Mouse (Mus musculus) spleen, adult 2 months (tissue): Measurements from ENCODE around the gene Acbd5. TPM values are rescaled to one million over a fixed set of nuclear protein-coding genes. Genes with fewer than 3 reads are reported as not detected.

Experiments used
- DNase-seq, 2 experiments: peaks; one replicate each; pipeline versions ENCODE4 v3.0.0 to v3.0.0-alpha.2; 2012 to 2021; ENCODE audit warnings: low spot score in 2 of 2, low read depth in 1 of 2
- H3K27ac ChIP-seq: fragments of 200-500 bp; 2 replicates; pipeline ENCODE4 v1.5.1; 2012; ENCODE audit warnings: low read length, inconsistent platforms; ENCODE audit not compliant: insufficient read depth
- H3K27me3 ChIP-seq: fragments of 200-500 bp; 2 replicates; pipeline ENCODE4 v1.6.1; 2012; ENCODE audit warnings: mild to moderate bottlenecking, moderate library complexity, low read length, inconsistent platforms; ENCODE audit not compliant: control insufficient read depth, insufficient read depth
- H3K36me3 ChIP-seq: fragments of 200-500 bp; 2 replicates; pipeline ENCODE4 v1.6.1; 2012; ENCODE audit warnings: mild to moderate bottlenecking, low read length, inconsistent platforms; ENCODE audit not compliant: control insufficient read depth, insufficient read depth
- H3K4me1 ChIP-seq: fragments of 200-500 bp; 2 replicates; pipeline ENCODE4 v1.6.1; 2011; ENCODE audit warnings: inconsistent platforms; ENCODE audit not compliant: control insufficient read depth, insufficient read depth, insufficient read length
- H3K4me3 ChIP-seq: fragments of 200-500 bp; 2 replicates; pipeline ENCODE4 v1.5.1; 2011; ENCODE audit warnings: mild to moderate bottlenecking, inconsistent platforms; ENCODE audit not compliant: insufficient read depth, insufficient read length; ENCODE audit errors: extremely low read depth
- CTCF ChIP-seq: fragments of 200-500 bp; IDR thresholded peaks from 2 replicates; pipeline ENCODE4 v1.5.1; 2011; ENCODE audit warnings: mild to moderate bottlenecking, inconsistent platforms; ENCODE audit not compliant: insufficient read depth, insufficient read length, insufficient replicate concordance; ENCODE audit errors: extremely low read depth
- POLR2A ChIP-seq: fragments of 200-500 bp; IDR thresholded peaks from 2 replicates; pipeline ENCODE4 v1.6.1; 2011; ENCODE audit warnings: low read depth, low read length, inconsistent platforms
- WGBS: fragments of 180-500 bp; shearing (Covaris S2); methylation state at CpG from one replicate; pipeline ENCODE4 v1.1.7; 2018; 5-methylcytosine and 5-hydroxymethylcytosine counted together
- polyA plus RNA-seq: library from polyadenylated mRNA; depleted of rRNA; stranded (reverse); fragments of >200 nt; gene quantifications from 2 replicates; pipeline ENCODE4 v1.2.3, GENCODE M21; 2012

Gene Acbd5
- polyA plus RNA-seq, 1 experiment = 7.8 TPM

DNA sequence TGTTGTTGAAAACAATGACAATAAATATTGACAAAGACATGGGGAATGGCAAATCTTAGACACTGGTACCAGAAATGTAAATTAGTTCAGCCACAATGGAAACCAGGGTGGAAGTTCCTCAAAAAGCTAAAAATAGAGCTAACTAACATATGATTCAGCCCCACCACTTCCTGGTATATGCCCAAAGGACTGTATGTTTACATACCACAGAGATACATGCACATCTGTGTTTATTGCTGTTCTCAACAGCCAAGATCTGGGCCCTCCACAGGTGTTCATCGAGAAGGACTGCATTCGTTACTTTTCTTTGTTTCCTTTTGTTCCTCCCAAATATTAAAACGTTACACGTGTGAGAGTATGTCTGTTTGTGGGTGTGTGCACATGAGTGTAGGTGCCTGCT, 26.5 kb upstream of the Acbd5 start:
- TF ChIP-seq CTCF (no peak), POLR2A (no peak)
- Histone ChIP-seq H3K4me1 (peaks cover 10% of the 10 kb centered on the region; the same call in 1 of the 2 replicates), H3K4me3 (no peak overlapping the region), H3K27me3 (no peaks in the 10 kb centered on the region), H3K36me3 (no peaks in the 10 kb centered on the region), H3K27ac (peak overlapping the region; percentile 61)
- peak; percentile 38 to 70 for DNase-seq
- WGBS = 7% methylated on average over 4 of the region's 4 CpGs

DNA sequence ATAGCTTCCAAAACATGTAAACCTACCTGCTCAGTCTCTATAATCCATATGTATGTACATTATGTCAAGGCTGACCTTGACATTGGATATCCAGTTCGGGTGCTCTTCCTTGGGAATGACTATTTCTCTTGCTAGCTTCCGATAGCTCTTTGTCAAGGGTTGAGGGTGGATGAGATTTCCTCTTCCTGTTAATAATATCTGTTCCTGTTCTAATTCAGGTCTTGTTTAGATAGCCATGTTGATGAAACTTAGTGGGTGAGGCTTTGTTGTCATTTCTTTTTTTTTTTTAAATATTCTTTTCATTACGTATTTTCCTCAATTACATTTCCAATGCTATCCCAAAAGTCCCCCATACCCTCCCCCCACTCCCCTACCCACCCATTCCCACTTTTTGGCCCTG, 25.8 kb upstream of the Acbd5 start:
- no peak overlapping the region for H3K27ac ChIP-seq
- no peaks in the 10 kb centered on the region for H3K36me3 ChIP-seq
- H3K4me3 ChIP-seq = no peak overlapping the region
- 82% methylated on average over 3 of the region's 3 CpGs for WGBS
- no peaks in the 10 kb centered on the region for H3K27me3 ChIP-seq
- no peak for DNase-seq
- peaks cover 10% of the 10 kb centered on the region; the same call in 1 of the 2 replicates for H3K4me1 ChIP-seq
- TF ChIP-seq CTCF = no peak
- no peak for TF ChIP-seq POLR2A

DNA sequence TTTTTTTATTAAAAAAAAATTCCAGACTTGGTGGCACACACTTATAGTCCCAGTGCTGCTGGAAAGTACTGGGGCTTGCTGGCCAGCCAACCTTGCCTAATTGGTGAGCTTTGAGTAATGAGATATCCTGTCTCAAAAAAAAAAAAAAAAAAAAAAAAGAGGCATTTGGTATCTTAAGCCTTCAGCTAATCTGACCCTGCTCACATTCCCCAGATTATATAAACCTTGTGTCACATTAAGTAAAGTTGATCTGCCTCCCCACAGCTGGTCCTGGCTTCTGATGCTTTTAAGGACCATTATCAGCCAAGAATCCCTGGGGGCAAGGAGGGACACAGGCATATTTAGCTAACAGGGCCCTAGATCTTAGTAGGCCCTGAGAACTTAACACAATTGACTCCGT, 22.3 kb upstream of the Acbd5 start:
- Histone ChIP-seq H3K4me3 (no peak overlapping the region), H3K27ac (no peak overlapping the region), H3K27me3 (no peaks in the 10 kb centered on the region), H3K36me3 (no peaks in the 10 kb centered on the region), H3K4me1 (peaks cover 5% of the 10 kb centered on the region; the same call in 1 of the 2 replicates)
- no peak for DNase-seq
- TF ChIP-seq POLR2A (no peak), CTCF (no peak)
- 76% methylated on average over 1 of the region's 1 CpGs for WGBS

DNA sequence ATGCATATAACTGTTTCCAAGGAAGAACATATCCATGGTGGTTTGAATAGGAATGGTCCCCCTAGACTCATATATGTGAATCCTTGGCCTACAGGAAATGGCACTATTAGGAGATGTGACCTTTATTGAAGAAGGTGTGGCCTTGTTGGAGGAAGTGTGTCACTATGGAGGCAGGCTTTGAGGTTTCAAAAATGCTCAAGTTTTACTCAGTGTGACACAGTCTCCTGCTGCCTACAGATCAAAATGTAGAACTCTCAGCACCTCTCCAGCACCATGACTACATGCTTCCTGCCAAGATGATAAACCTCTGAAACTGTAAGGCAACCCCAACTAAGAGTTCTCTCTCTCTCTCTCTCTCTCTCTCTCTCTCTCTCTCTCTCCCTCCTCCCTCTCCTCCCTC, 20.0 kb upstream of the Acbd5 start:
- no peaks in the 10 kb centered on the region for H3K27me3 ChIP-seq
- H3K36me3 ChIP-seq = no peaks in the 10 kb centered on the region
- no peak for TF ChIP-seq CTCF
- no peak for TF ChIP-seq POLR2A
- DNase-seq = peak in 1 of 2 experiments; percentile 37
- no peaks in the 10 kb centered on the region; the same call in 1 of the 2 replicates for H3K4me1 ChIP-seq
- no peak overlapping the region for H3K4me3 ChIP-seq
- H3K27ac ChIP-seq = no peak overlapping the region

DNA sequence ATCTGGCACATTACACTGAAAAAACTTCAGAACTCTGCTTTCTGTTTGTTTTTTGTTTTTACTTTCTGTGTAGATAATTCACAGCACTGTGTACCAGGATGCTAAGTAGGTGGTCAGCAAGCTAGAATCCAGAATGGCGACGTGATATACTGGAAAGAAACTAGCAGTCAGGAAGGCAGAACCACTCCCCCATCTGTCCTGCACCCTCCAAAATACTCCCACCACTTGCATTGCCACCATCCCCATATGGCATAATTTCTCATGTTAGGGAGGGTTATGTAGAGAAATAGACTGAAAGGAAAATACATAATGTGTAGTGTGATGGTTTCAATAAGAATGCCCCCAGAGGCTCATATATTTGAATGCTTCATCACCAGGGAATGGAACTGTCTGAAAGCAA, 16.1 kb upstream of the Acbd5 start:
- DNase-seq = no peak
- TF ChIP-seq CTCF = no peak
- no peak for TF ChIP-seq POLR2A
- no peak overlapping the region for H3K27ac ChIP-seq
- H3K27me3 ChIP-seq = no peaks in the 10 kb centered on the region
- no peaks in the 10 kb centered on the region; the same call in 1 of the 2 replicates for H3K4me1 ChIP-seq
- no peaks in the 10 kb centered on the region for H3K36me3 ChIP-seq
- WGBS = 78% methylated on average over 2 of the region's 2 CpGs
- H3K4me3 ChIP-seq = no peak overlapping the region

DNA sequence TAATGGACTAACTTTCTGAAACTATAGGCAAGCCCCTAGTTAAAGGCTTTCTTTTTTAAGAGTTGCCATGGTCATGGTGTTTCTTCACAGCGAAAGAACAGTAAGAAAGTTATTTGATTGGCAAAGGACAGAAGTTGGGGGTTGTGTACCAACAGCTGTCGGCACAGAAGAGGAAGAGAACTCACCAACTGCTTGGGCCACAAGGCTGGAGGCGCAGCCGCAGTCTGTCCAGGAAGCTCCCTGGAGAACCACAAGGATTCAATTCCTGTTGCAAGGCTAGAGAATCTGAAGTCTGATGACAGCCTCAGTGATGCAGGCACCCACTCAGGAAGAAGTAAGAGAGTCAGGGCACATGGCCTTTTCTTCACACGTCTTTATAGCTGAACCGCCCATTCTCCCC, 15.4 kb upstream of the Acbd5 start:
- WGBS = 29% methylated on average over 6 of the region's 6 CpGs
- no peak for DNase-seq
- H3K36me3 ChIP-seq = no peaks in the 10 kb centered on the region
- TF ChIP-seq POLR2A (no peak), CTCF (no peak)
- no peaks in the 10 kb centered on the region for H3K27me3 ChIP-seq
- H3K27ac ChIP-seq = peak overlapping the region; percentile 43; the same call in 1 of the 2 replicates
- H3K4me3 ChIP-seq = no peak overlapping the region
- no peaks in the 10 kb centered on the region; the same call in 1 of the 2 replicates for H3K4me1 ChIP-seq

DNA sequence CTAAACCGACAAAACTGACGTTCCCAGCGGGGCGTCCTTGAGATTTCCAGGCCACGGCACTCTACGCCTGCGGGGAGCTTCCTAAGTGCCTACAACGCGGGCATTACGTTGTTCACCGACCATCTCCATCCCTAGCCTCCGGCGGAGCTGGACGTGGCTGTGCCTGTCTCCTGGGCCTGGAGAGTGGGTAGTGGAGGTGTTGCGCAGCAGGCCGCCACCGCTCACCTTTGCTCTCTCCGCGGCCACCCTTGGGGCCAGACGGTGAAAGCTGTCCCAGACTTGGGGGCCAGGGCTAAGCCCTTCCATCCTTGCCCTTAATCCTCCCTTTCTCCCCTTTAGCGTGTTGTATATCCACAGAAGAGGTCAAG, 387 bp downstream of the Acbd5 start:
- Histone ChIP-seq H3K4me3 (peak overlapping the region; percentile 63), H3K4me1 (no peaks in the 10 kb centered on the region), H3K27me3 (no peaks in the 10 kb centered on the region), H3K27ac (peak overlapping the region; percentile 90), H3K36me3 (no peaks in the 10 kb centered on the region)
- TF ChIP-seq POLR2A (no peak), CTCF (no peak)
- DNase-seq = peak; percentile 14 to 47
- 2% methylated on average over 21 of the region's 21 CpGs for whole genome bisulfite sequencing
